Mouse (Mus musculus): ENCODE measurements around the gene Pde5a.

GRCm38 (mm10) chr3:122860573-122861498 lies 132.1 kb downstream of the Pde5a start:
- TF ChIP-seq CTCF (IDR thresholded peaks at IDR 0.05; ENCODE audit: control insufficient read depth, insufficient read depth, insufficient read length), result no peak
- no peak for TF ChIP-seq USF1 (IDR thresholded peaks at IDR 0.05; ENCODE audit: low read depth)
- no peak for TF ChIP-seq CEBPB (IDR thresholded peaks at IDR 0.05; ENCODE audit: low read depth)
- no peak for TF ChIP-seq MYOD1 (IDR thresholded peaks at IDR 0.05; ENCODE audit: control insufficient read depth, insufficient read length, low read depth)

Measured in C2C12 (cell line).